Mouse (Mus musculus) G1E-ER4 (cell line): ENCODE data around the gene Cic. TPM values are rescaled to one million over a fixed set of nuclear protein-coding genes. Genes with fewer than 3 reads are reported as not detected.

Source experiments
- GATA1 ChIP-seq: IDR thresholded peaks from one replicate; pipeline ENCODE4 v1.8.0; 2012; ENCODE audit warnings: low read length, inconsistent platforms
- polyA plus RNA-seq: library from polyadenylated mRNA; stranded (reverse); fragments of >175 nt; gene quantifications from 2 replicates; pipeline ENCODE4 v1.2.3, GENCODE M21; 2012

Gene Cic
- polyA plus RNA-seq, 1 experiment, result 729 TPM

DNA sequence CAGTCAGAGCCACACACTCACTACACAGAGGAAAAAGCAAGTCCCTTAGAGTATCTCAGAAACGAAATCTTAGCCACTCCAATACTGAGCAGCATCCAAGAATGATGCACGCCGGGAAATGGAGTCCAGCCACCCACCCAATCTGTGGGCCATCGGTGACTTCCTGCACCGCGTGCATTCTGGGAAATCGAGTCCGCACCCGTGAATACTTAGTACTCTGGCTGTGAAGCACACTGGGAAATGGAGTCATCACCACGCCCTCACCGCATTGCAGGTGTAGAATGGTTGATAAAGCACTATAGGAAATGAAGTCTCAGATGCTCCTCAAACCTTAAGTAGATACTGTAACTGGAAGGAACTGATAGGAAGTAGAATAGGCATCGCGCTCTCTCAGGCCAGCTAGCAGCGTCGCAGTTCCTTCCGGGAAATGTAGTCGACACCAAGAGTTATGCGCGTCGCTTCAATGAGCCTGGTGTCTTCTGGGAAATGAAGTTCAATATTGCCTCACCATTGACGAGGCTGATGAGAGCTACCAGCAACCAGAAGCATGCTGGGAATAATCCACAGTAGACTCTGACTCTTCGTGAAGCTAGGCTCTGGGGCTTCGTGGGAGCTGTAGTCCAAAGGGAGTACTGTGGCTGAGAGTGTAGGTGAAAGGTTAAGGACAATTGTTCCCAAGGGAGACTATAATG lies 29.3 kb upstream of the Cic start:
- peak; percentile 27 for TF ChIP-seq GATA1

DNA sequence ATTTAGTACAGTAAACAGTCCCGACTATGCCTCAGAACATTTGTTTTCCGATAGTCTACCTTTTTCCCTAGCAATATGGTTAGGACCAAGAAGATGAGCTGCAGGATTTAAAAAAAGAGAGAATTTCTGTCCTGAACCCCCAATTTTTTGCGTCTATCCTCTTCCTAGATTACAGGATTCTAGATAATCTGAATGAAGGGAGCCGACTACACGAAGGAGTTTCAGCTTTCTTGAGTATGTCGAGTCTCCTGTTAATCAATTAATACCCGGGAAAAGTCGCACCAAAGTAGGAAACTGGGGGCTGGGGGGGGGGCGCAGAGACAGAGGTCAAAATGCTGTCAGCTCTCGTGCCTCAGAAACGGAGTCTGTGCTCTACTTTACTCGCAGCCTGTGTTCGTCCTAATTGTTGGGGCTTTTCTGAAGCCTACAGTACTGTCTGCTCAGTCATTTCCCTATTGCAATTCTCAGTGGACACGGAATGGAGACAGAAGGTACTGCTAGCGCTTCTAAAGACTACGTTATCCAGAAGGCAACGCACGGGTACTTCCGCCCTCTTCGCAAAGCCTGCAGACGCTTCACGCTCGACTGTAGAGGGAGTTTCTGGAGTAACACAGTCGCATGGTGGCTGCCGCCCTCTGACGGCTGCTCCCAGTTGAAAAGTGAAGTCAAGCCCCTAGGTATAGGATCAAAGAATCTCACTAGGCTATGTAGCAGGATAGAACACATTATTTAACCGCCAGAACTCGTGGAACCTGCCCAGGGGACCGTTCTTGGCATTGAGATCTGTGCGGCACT lies 28.5 kb upstream of the Cic start:
- no peak for TF ChIP-seq GATA1

- no peak for TF ChIP-seq GATA1
Measured at GRCm38 (mm10) chr7:25240631-25241030, 26.9 kb upstream of the Cic start.

- no peak for TF ChIP-seq GATA1
Measured at GRCm38 (mm10) chr7:25241062-25241461, 26.4 kb upstream of the Cic start.

GRCm38 (mm10) chr7:25243361-25243760 lies 24.1 kb upstream of the Cic start:
- TF ChIP-seq GATA1, result no peak

DNA sequence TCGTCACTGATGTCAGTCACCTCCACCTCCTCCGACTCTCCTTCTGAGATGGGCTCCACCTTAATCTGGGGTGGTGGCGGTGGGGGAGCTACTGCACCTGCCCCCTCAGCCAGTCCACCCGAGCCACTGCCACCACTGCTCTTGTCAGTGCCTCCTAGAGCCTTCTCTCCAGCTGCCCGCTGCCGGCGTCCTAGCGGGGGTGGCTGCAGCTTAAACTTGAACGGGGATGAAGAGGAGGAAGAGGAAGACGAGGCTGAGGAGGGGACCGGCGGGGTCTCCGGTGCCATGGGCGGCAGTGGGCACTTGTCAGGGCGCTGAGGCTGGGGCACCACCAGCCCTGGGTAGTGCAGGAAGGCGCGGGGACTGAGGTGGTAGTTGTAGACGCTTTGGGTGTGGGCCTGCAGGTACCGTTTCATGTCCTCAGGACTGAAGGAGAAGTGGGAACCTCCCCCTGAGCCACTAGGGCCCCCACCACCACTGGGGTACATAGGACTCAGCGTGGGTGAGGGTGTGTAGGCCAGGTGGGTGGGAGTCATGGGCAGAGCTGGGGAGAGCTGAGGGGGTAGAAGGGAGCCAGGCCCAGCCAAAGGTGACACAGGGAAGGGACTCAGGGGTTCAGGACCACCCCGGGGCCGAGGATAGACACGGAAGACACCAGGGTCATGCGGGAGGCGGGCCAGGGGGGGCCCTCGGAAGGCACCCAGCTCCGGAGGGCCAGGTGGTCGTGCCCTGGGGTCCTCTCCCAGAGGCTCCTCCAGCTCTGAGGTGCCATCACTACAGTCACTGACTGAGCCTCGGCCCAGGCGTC lies 22.7 kb upstream of the Cic start:
- TF ChIP-seq GATA1, result no peak

DNA sequence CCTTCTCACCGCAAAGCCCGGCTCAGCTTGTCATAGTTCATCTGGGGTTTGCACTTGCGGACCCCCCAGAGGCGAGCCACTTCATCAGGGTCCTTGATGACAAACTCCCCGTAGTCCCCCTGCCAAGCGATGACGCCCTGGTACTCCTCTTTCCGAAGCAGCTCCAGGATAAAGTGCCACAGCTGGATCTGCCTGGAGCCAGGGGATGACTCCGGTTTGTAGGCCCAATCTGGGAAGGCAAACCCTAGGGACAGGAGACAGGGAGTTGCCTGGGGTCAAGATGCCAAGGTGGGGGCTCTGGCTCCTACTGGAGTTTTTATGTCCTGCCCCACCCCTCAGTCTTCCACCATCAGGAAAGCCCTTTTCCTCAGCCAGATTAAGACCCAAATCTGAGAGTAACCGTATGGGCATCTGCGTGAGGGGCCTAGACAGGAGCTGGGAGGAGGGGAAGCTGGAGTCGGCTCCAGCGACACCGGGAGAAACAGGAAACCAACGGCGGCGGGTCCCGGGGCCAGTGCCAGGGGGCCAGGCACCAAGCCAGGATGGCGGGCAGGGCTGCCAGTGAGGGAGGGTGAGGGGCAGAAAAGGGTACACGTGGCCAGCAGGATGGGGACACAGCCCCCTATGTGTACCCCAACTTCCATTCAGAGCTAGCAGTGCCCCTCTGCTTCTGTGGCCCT lies 21.3 kb upstream of the Cic start:
- no peak for TF ChIP-seq GATA1

DNA sequence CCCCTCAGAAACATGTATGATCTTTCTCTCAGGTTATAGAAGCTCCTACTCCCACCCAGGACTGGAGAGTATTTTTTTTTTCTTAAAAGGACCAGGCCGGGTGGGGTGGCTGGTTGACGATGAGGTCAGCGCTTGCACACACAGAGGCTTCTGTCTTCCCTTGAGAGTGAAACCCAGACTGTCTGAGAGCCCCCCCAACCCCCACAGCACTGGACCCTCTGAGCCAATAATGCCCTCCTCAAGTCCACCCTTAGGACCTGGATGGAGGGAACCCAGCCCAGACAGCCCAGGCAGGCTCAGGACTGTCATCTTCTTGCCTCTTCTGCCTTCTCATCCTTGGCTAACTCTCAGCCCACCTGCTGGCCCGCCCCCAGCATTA lies 20.8 kb upstream of the Cic start:
- no peak for TF ChIP-seq GATA1

GRCm38 (mm10) chr7:25247498-25247897 lies 20.0 kb upstream of the Cic start:
- no peak for TF ChIP-seq GATA1

DNA sequence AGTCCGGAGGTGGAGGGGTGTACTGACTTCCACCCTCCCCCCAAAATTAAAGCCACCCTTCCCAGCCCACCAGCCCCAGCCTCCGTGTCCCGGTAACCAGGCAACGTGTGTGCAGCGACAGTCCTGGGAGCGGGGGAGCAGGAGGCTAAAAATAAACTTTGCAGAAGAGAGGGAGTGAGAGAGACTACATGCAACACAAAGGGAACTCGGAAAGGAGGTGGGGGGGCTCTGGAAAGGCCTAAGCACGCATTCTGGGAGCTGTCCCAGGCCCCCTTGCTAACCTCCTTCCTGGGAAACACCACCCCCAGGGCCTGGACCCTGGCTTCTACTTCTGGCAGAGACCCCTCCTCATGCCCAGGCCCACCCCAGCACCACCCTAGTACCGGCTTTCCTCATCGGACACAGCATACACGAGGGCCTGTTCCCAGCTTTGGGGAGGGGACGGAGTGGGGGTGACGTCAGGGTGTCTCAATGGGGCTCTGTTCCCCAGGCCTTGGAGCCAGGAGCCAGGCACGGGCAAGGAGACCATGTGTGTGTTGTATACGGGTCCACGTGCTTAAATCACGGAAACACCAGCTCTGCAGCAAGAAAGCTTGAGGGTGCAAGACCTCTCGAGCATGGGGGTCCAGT lies 19.4 kb upstream of the Cic start:
- no peak for TF ChIP-seq GATA1

- TF ChIP-seq GATA1, result no peak
Measured at GRCm38 (mm10) chr7:25248846-25249313, 18.6 kb upstream of the Cic start.

DNA sequence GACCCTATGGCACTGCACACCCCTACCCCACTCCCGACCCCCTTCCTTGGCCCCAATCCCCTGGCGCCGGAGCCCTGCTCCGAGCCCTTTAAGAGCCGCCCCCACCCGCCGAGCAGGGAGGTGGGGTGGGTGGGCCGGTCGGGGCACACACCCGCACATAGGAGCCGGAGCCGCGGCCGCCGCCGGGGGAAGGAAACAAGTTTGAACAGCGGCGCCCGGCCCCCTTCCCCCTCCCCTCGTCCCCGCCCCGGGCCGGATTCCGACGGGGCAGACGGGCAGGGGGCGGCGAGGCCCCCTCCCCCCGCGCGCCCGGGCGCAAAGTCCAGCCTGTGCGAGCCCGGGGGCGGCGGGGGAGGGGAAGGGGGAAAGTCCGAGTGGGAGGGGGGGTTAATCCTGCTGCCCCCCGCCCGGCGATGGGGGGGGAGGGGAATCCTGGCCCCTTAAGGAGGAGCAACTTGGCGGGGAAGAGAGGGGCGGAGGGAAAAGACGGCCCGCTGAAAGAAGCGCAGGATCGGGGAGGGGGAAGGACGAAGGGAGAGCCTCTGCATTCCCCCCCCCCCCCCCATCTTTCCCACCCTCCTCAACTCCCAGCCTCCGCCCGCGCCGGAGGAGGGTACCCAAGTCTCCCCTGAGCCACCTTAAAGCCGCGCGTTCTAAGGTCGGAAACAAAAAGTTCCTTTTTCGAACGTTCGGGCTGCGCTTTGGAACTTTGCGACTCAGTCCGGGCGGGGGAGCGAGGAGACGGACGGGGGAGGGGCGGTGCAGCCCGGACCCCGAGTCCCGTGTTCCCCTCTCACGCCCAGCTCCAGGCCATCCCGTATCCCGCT lies 18.0 kb upstream of the Cic start:
- no peak for TF ChIP-seq GATA1

GRCm38 (mm10) chr7:25250141-25250972 lies 17.1 kb upstream of the Cic start, which contains the start of gene Erf:
Gene Erf (minus strand): TSS chr7:25250761.
- no peak for TF ChIP-seq GATA1
